Mouse (Mus musculus) left cerebral cortex, postnatal 10 days (tissue): ENCODE data around the gene Fer. TPM values are rescaled to one million over a fixed set of nuclear protein-coding genes. Genes with fewer than 3 reads are reported as not detected.

Experiments used
- DNase-seq, 2 experiments: peaks; one replicate each; pipeline ENCODE4 v3.0.0; 2021 to 2022; ENCODE audit warnings: low spot score in 2 of 2, mixed read lengths in 1 of 2; ENCODE audit errors: extremely low spot score in 1 of 2
- intact Hi-C: fragments of 180-260 bp; cut with DNase I; formaldehyde crosslinking; loops from one replicate; pipeline ENCODE4 v1.15.1; 2025
- total RNA-seq, 2 experiments: library from RNA; stranded (reverse); gene quantifications; 2 replicates each; pipeline ENCODE4 v1.2.3; 2021

Fer gene
- total RNA-seq, 2 experiments from 2014 or later, result 32.4 to 33.9 TPM

- DNase-seq, result no peak
- intact Hi-C loops, result no loop called here
Observed at GRCm38 (mm10) chr17:64119697-64120288, 256.9 kb downstream of the Fer start.

DNA sequence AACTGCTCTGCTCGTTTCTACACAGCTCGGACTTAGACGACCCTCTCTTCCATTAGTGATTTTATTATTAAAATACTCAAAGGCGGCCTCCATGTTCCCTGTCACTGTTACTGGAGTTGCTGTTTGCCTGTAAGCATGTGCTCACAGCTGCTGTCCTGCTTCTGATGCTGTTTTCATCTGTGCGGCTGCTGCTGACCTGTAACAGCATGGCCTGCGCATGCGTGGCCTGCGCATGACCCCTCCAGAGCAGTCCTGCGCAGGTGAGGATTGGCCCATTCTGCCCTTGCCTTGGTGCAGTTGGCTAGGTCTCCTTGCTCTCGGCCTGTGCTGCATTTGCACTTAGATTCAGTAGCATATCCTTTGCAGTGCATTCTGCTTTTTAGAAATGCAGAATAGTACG lies 259.7 kb downstream of the Fer start:
- intact Hi-C loops, result no loop called here
- no peak for DNase-seq

DNA sequence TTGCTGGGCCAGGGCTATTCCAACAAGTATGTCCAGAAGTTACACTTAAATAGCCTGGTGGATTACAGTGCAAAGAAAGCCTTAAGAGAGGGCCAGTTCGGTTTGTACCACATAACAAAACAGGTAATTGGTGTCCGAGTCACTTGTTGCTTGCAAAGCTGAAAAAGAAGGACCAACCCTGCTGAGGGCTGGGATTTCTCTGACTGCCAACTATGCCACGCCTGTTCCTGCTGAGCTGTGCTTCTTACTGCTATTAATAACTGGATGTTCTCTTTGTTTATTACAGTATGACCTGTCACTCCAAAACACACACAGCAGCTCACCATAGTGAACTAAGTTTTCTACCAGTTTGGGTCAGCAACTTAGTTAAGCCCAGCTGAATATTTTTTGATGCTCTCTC lies 260.9 kb downstream of the Fer start:
- DNase-seq, result no peak
- intact Hi-C loops, result no loop called here

DNA sequence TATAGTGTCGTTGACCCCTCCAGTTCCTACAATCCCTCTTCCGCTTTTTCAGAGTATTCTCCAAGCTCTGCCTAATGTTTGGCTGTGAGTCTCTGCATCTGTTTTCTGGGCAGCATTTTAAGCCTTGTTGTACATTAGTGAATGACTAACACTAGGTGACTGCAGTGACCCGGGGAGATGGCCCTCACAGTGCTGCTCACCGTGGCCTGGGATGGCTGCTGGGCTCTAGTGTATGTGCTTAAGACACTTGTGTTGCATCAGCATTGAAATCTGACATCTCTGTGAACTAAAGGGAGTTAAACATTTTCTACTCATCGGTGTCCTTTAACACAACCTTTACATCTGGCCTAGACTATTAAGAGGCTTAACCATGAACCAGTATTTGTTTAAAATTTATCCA lies 264.0 kb downstream of the Fer start:
- intact Hi-C loops, result no loop called here
- no peak for DNase-seq

DNA sequence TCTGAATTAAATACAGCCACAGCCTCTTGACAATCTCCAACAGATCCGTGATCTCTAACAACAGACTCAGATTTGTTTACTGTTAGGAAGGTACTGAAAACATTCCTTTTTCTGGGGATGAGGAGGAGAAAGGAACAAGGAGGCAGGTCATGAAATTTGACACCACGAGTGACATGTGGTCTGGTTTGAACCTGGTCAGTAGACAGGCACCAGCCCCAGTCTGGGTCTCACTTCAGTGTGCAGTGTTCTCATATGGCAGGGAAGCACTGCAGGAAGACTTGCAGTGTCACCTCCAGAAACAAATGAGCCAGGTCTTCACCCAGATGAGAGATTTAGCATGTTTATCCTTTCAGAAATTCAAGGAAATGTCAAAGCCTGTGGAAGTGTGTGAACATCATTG lies 266.9 kb downstream of the Fer start:
- intact Hi-C loops, result no loop called here
- DNase-seq, result no peak

GRCm38 (mm10) chr17:64130356-64130755 lies 267.5 kb downstream of the Fer start:
- intact Hi-C loops, result no loop called here
- peak; percentile 53 to 68 for DNase-seq

DNA sequence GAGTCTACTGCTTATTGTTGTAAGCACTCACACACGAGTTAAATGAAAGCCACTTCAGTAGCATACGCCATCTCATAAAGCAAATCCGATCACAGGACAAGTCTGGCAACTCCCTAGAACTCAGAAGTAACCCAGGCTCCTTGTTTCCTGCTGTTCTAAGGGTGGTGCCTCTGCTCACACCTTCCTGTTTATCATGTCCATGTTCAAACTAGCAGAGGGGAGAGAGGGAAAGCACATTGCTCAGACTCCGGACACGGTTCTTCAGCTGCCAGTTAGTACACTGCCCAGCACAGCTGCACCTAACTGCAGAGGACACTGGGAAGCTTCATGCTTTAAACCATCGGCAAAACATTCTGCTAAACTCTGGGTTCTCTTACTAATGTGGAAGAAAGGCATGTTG lies 269.3 kb downstream of the Fer start:
- intact Hi-C loops, result no loop called here
- no peak for DNase-seq

DNA sequence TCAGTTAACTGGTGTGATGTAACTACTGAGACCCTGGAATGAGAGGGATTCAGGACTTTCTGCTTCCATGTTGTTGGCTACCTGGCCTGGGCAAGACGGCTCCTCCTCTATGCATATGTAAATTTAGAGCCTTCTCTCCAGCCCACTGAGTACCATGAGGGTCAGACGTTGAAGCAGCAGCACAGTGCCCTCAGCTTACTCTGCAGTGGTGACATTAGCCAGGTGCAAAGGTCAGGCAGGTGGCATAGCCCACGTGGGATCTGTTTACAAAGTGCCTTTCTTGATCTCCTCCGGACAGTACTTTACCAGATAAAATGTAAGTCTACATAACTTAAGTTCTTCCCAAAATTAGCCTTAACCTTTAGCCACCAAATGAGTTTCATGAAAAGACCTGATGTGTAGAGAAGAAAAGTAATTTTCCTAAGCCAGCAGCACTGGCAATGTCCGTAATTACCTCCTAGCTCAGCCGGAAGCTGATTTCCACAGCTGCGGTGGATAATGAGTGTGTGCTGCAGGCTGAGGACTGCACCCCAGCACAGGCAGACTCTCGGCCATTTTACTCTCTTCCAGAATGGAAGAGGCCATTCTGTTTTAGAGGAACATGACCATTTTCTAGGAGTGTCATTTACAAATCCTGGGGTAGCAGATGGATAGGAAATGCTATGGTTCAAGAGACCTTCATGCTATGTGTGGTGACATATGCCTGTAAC lies 273.2 kb downstream of the Fer start:
- DNase-seq, result no peak
- intact Hi-C loops, result no loop called here

GRCm38 (mm10) chr17:64138036-64138717 lies 275.3 kb downstream of the Fer start:
- DNase-seq, result no peak
- intact Hi-C loops, result no loop called here

GRCm38 (mm10) chr17:64139231-64139915 lies 276.5 kb downstream of the Fer start:
- no peak for DNase-seq
- intact Hi-C loops, result no loop called here

DNA sequence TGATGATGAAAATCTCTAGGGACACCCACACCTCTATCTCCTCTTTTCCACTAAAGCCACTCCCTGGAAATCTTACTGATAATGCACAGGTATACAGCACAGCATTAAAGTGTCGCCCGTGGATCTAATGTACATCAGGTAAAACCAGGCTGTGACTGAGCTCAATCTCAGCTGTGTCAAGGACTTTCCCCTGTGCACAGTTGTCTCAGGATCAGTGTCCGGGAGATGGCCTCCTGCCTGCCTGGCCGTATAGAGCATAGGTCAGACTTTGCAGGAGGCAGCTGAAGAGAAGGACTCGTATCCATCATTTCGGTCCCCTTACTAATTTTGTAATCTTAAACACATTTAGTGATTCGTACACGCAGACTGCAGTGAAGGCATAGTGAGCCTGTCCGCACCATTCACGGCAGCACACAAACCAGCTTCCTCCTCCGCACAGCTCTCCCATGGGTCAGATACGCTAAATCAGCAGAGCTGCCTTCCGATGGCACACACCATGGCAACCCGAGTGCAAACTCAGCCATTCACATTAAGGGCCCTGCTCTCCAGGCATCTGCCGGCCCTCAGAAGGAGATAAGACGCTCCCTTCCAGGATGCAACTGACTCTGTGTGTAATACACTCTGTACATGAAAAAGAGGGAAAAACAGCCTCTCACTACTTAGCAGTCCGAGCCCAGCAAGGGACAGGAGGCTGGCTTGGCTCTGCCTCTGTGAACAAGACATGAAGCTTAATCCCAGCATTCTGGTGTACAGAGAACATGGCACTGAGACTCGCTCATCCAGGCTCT lies 277.4 kb downstream of the Fer start:
- intact Hi-C loops, result no loop called here
- no peak for DNase-seq

DNA sequence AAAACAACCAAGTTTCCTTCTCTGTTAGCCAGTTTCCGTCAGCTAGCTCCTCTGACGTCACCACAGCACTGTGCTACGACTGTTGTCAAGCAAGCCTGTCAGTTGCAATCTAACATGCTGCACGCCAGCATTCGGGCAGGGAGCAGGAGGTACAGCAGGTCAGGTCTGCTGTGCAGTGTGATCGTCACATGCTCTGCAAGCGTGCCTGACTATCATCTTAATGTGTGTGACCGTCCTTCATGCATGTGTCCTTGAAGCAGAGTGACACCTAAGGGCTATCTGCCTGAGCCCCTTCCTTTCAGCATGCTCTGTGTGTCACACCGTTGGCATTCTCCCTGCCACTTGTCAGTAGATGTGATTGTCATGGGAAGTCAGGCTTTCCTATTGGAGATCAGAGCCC lies 279.0 kb downstream of the Fer start:
- intact Hi-C loops, result no loop called here

DNA sequence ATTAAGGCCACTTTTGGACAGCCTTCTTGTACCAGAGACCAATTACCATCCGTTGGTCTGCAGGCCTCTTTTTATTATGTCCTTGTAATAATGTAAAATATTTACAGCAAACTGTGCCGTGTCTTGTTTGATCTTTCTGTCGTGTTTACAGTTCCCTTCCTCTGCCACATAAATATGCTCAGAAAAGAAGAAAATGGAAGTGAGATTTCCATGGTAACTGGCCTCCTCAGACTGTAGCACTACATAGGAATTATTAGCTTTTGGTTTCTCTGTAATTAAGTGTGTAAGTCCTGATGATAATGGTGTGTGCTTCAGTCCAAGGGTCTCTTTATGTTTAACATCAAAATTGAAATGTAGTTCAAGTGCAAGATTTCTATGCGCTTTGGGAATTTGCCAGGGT lies 283.5 kb downstream of the Fer start:
- no peak for DNase-seq
- intact Hi-C loops, result no loop called here

More for the DNA sequence above, 279.0 kb downstream of the Fer start:
- no peak for DNase-seq

GRCm38 (mm10) chr17:64150717-64151116 lies 287.9 kb downstream of the Fer start:
- intact Hi-C loops, result no loop called here
- no peak for DNase-seq

GRCm38 (mm10) chr17:64167731-64168130 lies 304.9 kb downstream of the Fer start:
- DNase-seq, result no peak
- intact Hi-C loops, result no loop called here

GRCm38 (mm10) chr17:64170019-64170418 lies 307.2 kb downstream of the Fer start:
- no peak for DNase-seq
- intact Hi-C loops, result no loop called here

- intact Hi-C loops, result no loop called here
Observed at GRCm38 (mm10) chr17:64172474-64172873, 309.6 kb downstream of the Fer start.

GRCm38 (mm10) chr17:64180546-64180945 lies 317.7 kb downstream of the Fer start:
- DNase-seq, result no peak
- intact Hi-C loops, result no loop called here

More at GRCm38 (mm10) chr17:64172474-64172873, 309.6 kb downstream of the Fer start:
- no peak for DNase-seq

GRCm38 (mm10) chr17:64181291-64181690 lies 318.4 kb downstream of the Fer start:
- no peak for DNase-seq
- intact Hi-C loops, result no loop called here
